Mouse (Mus musculus) kidney, embryonic 15.5 days (tissue): ENCODE results near the gene Helt. TPM values are rescaled to one million over a fixed set of nuclear protein-coding genes. Genes with fewer than 3 reads are reported as not detected.

Experiments
- ATAC-seq: fragments of 200-750 bp; cut with Nextera tagmentation; replicated peaks from 2 replicates; pipeline ENCODE4 v1.8.0; 2017; ENCODE audit warnings: moderate TSS enrichment; ENCODE audit not compliant: low FRiP score
- H3K27ac ChIP-seq: fragments of 300-500 bp; sonication (generic); 2 replicates; pipeline ENCODE4 v1.5.1; 2015; ENCODE audit warnings: mild to moderate bottlenecking, inconsistent platforms
- H3K27me3 ChIP-seq: fragments of 300-500 bp; sonication (generic); 2 replicates; pipeline ENCODE4 v1.6.1; 2015; ENCODE audit warnings: inconsistent platforms
- H3K36me3 ChIP-seq: fragments of 300-500 bp; sonication (generic); 2 replicates; pipeline ENCODE4 v1.6.1; 2015; ENCODE audit warnings: inconsistent platforms
- H3K4me1 ChIP-seq: fragments of 300-500 bp; sonication (generic); 2 replicates; pipeline ENCODE4 v1.6.1; 2015; ENCODE audit warnings: inconsistent platforms
- H3K4me2 ChIP-seq: fragments of 300-500 bp; sonication (generic); 2 replicates; pipeline ENCODE4 v1.6.1; 2015; ENCODE audit warnings: moderate library complexity, mild to moderate bottlenecking, inconsistent platforms
- H3K4me3 ChIP-seq: fragments of 300-500 bp; sonication (generic); replicated peaks from 2 replicates; pipeline ENCODE4 v1.5.1; 2015; ENCODE audit warnings: mild to moderate bottlenecking, inconsistent platforms
- H3K9ac ChIP-seq: fragments of 300-500 bp; sonication (generic); 2 replicates; pipeline ENCODE4 v1.6.1; 2015; ENCODE audit warnings: mild to moderate bottlenecking, inconsistent platforms
- H3K9me3 ChIP-seq: fragments of 300-500 bp; sonication (generic); replicated peaks from 2 replicates; pipeline ENCODE4 v1.6.1; 2016; ENCODE audit warnings: inconsistent platforms
- WGBS: fragments of 180-500 bp; shearing (Covaris S2); methylation state at CpG from one replicate; pipeline ENCODE4 v1.1.7; 2015; ENCODE audit warnings: mixed read lengths; 5-methylcytosine and 5-hydroxymethylcytosine counted together
- polyA plus RNA-seq: library from polyadenylated mRNA; unstranded; fragments of >200 nt; fragmentation: Nextera tagmentation; extraction: Ambion mirVana; gene quantifications from 2 replicates; pipeline ENCODE4 v1.2.1, GENCODE M21; 2015

Helt gene
- polyA plus RNA-seq, 1 experiment from 2014 or later: not detected

- Histone ChIP-seq H3K4me1 (peaks cover 25% of the 10 kb centered on the region), H3K27me3 (peaks cover 84% of the 10 kb centered on the region), H3K36me3 (no peaks in the 10 kb centered on the region), H3K9me3 (no peaks in the 10 kb centered on the region), H3K9ac (no peak overlapping the region), H3K4me2 (no peak overlapping the region), H3K27ac (no peak overlapping the region), H3K4me3 (no peak overlapping the region)
- 3% methylated on average over 8 of the region's 8 CpGs for WGBS
- ATAC-seq: no peak
Observed at GRCm38 (mm10) chr8:46295951-46296350, 1.5 kb upstream of the Helt start.

- Histone ChIP-seq H3K4me3 (no peak overlapping the region), H3K36me3 (no peaks in the 10 kb centered on the region), H3K9ac (no peak overlapping the region), H3K27me3 (peaks cover 92% of the 10 kb centered on the region), H3K9me3 (no peaks in the 10 kb centered on the region), H3K27ac (no peak overlapping the region), H3K4me2 (no peak overlapping the region), H3K4me1 (peaks cover 25% of the 10 kb centered on the region)
- ATAC-seq: no peak
- under 1% methylated on average over 14 of the region's 14 CpGs for WGBS
Observed at GRCm38 (mm10) chr8:46295101-46295534, 647 bp upstream of the Helt start.

DNA sequence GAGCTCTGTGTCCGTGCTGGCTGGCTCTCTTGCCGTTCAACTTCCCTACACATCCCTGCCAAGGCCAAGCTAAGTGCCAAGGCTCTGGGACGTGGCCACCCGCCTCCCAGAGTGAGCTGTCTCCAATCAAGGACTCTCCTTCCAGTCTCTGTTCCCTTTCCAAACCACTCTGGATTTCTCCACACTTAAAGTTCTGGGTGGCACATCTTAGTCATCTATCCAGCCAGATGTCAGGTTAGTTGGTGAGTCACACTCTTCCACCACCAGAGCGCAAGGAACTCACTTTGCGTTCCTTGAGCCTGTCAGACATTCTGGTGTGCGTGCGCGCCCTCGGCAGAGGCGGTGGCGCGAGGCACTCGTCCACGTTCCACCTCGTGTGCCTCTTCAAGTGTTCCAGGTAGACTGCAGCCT lies 725 bp downstream of the Helt start:
- Histone ChIP-seq H3K9ac (no peak overlapping the region), H3K36me3 (no peaks in the 10 kb centered on the region), H3K27me3 (peaks cover 98% of the 10 kb centered on the region), H3K9me3 (no peaks in the 10 kb centered on the region), H3K27ac (no peak overlapping the region), H3K4me1 (peaks cover 25% of the 10 kb centered on the region), H3K4me2 (peak overlapping the region; percentile 45; the same call in 1 of the 2 replicates), H3K4me3 (no peak overlapping the region; the same call in 1 of the 2 replicates)
- no peak for ATAC-seq
- 0% methylated on average over 16 of the region's 16 CpGs for WGBS

- Histone ChIP-seq H3K4me2 (no peak overlapping the region), H3K4me1 (peaks cover 25% of the 10 kb centered on the region), H3K4me3 (no peak overlapping the region), H3K9ac (no peak overlapping the region), H3K27ac (no peak overlapping the region), H3K27me3 (peaks cover 99% of the 10 kb centered on the region), H3K9me3 (no peaks in the 10 kb centered on the region), H3K36me3 (no peaks in the 10 kb centered on the region)
- ATAC-seq: no peak
- 2% methylated on average over 14 of the region's 14 CpGs for WGBS
Observed at GRCm38 (mm10) chr8:46293201-46293600, 1.3 kb downstream of the Helt start.

DNA sequence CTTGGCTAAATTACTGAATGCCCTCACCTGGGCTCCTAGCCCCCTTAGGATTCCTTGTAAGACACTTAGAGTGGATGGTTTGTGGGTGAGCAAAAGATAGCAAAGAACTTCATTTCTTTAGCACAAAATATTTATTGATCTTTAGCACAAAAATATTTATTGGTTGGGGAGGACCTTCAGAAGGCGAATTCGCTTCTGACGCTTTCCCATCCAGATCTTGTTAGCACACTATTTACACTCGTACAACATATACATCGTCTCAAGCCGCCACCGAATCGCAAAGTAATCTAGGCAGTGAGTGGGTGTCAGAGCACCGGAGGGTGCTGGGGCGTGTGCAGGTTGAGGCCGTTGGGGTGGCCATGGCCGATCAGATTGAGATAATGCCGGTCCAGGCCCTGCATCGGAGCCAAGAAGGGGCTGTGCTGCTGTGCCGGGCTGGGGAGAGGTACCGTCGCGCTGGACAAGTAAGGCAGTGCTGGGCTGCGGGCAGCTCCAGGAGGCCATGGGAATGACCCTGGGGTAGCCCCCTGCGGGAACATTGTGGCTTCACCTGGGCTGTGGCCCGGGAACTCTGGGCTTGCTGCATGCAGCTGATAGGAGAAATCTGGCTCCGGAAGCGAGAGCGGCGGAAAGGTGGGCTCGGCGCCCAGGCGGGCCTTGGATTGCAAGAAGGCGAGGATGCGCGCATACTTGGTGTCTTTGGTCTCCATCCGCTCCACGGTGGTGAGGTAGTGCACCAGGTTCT lies 2.4 kb downstream of the Helt start:
- no peak for ATAC-seq
- H3K27ac ChIP-seq: no peak overlapping the region
- H3K9ac ChIP-seq: no peak overlapping the region
- 2% methylated on average over 33 of the region's 33 CpGs for WGBS
- H3K4me3 ChIP-seq: peak overlapping the region; percentile 5; the same call in 1 of the 2 replicates
- H3K9me3 ChIP-seq: no peaks in the 10 kb centered on the region
- no peaks in the 10 kb centered on the region for H3K36me3 ChIP-seq
- peaks cover 25% of the 10 kb centered on the region for H3K4me1 ChIP-seq
- H3K4me2 ChIP-seq: peak overlapping the region; percentile 29
- peaks cover 97% of the 10 kb centered on the region for H3K27me3 ChIP-seq

GRCm38 (mm10) chr8:46289274-46289673 lies 5.2 kb downstream of the Helt start:
- Histone ChIP-seq H3K27ac (no peak overlapping the region), H3K9ac (no peak overlapping the region), H3K4me3 (no peak overlapping the region), H3K27me3 (peaks cover 69% of the 10 kb centered on the region), H3K4me2 (no peak overlapping the region), H3K9me3 (no peaks in the 10 kb centered on the region; the same call in 1 of the 2 replicates), H3K36me3 (no peaks in the 10 kb centered on the region), H3K4me1 (peaks cover 14% of the 10 kb centered on the region)
- WGBS: 22% methylated on average over 11 of the region's 11 CpGs
- ATAC-seq: no peak

DNA sequence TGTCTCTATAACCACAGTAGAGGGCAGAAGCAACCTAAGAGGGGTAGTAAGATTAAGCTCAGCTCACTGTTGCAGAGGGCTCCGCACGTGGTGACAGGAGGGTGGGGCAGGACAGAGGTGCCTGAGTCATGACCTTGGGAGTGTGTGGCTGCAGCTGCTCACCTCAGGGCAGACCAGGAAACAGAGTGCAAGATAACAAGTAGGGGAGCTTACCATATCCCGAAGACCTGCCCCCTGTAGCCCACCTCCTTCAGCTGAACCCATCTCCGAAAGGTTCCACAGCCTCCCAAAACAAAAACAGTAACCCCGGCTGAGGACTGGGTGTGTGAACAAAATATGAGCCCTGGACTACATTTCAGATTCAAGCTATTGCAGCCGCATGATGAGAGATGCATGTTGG lies 6.5 kb downstream of the Helt start:
- Histone ChIP-seq H3K27me3 (peaks cover 56% of the 10 kb centered on the region), H3K27ac (no peak overlapping the region), H3K4me2 (no peak overlapping the region), H3K9ac (no peak overlapping the region), H3K4me3 (no peak overlapping the region), H3K9me3 (no peaks in the 10 kb centered on the region; the same call in 1 of the 2 replicates), H3K4me1 (peaks cover 4% of the 10 kb centered on the region), H3K36me3 (no peaks in the 10 kb centered on the region)
- WGBS: 90% methylated on average over 6 of the region's 6 CpGs
- no peak for ATAC-seq

DNA sequence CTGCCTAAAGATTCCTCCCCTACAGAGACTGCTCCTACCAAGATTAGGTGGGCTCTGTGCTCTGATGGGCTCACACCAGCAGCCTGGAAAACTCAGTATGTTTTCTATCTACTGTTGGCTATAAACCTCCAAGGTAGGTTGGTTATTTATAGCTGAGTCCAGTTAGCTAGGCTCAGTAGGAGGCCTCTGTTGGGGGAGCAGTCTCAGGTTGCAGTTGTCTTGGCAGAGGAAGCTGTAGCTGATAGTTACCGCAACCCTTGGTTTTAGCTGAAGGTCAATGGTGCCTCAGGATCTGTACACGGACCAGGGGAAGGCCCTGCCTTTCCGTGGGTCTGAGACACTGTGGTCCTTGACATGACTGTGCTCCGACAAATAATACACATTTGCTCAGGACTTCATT lies 8.5 kb downstream of the Helt start:
- whole genome bisulfite sequencing: 47% methylated on average over 4 of the region's 4 CpGs

DNA sequence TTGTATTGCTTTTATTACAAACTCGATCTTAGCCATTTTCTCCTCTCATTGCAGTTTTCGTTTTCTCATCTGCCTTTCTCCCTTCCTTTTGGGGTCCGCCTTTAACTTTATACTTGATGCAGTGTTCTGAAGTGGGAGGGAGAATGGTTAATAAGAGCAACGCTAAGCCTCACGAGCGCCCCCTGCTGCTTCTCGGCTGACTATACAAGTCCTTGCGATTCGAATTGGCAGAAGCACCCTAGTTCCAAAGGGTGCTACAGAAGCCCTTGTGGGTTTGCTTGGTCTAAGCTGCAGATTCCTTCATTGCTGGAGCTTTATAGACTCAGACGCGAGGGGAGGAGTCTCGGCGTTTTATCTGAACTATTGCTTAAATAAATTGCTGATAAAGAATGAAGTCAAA lies 12.9 kb downstream of the Helt start:
- no peaks in the 10 kb centered on the region for H3K27me3 ChIP-seq
- no peak overlapping the region for H3K9ac ChIP-seq
- H3K4me3 ChIP-seq: no peak overlapping the region
- no peaks in the 10 kb centered on the region; the same call in 1 of the 2 replicates for H3K9me3 ChIP-seq
- H3K4me2 ChIP-seq: no peak overlapping the region
- ATAC-seq: no peak
- no peaks in the 10 kb centered on the region for H3K4me1 ChIP-seq
- H3K36me3 ChIP-seq: no peaks in the 10 kb centered on the region
- 17% methylated on average over 13 of the region's 13 CpGs for WGBS
- H3K27ac ChIP-seq: no peak overlapping the region

More for the DNA sequence above, 8.5 kb downstream of the Helt start:
- no peaks in the 10 kb centered on the region for H3K36me3 ChIP-seq
- no peak overlapping the region for H3K4me3 ChIP-seq
- no peak for ATAC-seq
- peaks cover 36% of the 10 kb centered on the region for H3K27me3 ChIP-seq
- no peaks in the 10 kb centered on the region; the same call in 1 of the 2 replicates for H3K9me3 ChIP-seq
- no peak overlapping the region for H3K27ac ChIP-seq
- H3K4me2 ChIP-seq: no peak overlapping the region
- no peak overlapping the region for H3K9ac ChIP-seq
- no peaks in the 10 kb centered on the region for H3K4me1 ChIP-seq

- no peak overlapping the region for H3K4me2 ChIP-seq
- no peaks in the 10 kb centered on the region for H3K27me3 ChIP-seq
- no peak overlapping the region for H3K27ac ChIP-seq
- H3K9me3 ChIP-seq: no peaks in the 10 kb centered on the region
- ATAC-seq: no peak
- no peaks in the 10 kb centered on the region for H3K4me1 ChIP-seq
- no peak overlapping the region for H3K4me3 ChIP-seq
- WGBS: 83% methylated on average over 14 of the region's 14 CpGs
- H3K36me3 ChIP-seq: no peaks in the 10 kb centered on the region
- no peak overlapping the region for H3K9ac ChIP-seq
Observed at GRCm38 (mm10) chr8:46276939-46277338, 17.5 kb downstream of the Helt start.

DNA sequence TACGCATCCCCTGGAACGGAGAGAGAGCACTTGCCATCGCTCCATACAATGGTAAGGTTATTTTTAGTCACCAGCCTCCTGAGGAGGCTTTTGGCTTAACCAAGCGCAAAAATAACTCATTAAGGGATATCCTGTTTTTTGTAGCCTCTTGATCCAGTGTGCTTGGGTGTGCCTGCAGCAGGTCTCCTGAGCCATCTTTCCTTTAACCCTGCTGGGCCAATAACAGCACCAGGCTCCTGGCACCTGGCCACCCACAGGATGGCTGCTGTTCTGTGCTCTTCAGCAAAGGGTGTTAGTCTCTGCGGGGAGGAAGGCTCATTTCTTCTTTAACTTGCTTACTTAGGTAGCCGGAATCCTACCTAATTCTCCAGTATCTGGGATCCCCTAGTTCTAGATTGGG lies 23.7 kb downstream of the Helt start:
- 64% methylated on average over 6 of the region's 6 CpGs for WGBS
- no peaks in the 10 kb centered on the region for H3K36me3 ChIP-seq
- no peak for ATAC-seq
- H3K27ac ChIP-seq: no peak overlapping the region
- no peaks in the 10 kb centered on the region for H3K4me1 ChIP-seq
- H3K9me3 ChIP-seq: no peaks in the 10 kb centered on the region
- H3K9ac ChIP-seq: no peak overlapping the region
- H3K27me3 ChIP-seq: no peaks in the 10 kb centered on the region
- no peak overlapping the region for H3K4me2 ChIP-seq
- no peak overlapping the region for H3K4me3 ChIP-seq

DNA sequence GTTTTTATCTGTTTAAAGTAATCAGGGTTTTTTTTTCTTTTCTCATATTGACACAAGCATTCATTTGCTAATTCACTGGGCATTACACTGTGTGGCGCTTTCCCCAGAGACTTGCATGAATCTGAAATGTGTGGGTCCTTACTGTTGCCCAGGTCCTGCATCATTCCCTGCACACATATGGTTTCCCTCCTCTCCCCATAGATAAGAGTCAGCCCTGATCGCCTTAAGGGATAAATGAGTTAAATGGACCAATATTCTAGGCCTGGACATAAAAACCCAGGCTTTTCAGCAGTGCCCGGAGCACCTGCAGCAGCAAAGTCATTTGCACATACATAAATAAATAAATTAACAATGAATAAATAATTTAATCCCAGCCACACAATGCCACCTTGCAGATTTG lies 24.3 kb downstream of the Helt start:
- 81% methylated on average over 3 of the region's 3 CpGs for WGBS
- H3K9me3 ChIP-seq: no peaks in the 10 kb centered on the region

GRCm38 (mm10) chr8:46266801-46267200 lies 27.7 kb downstream of the Helt start:
- 54% methylated on average over 4 of the region's 4 CpGs for WGBS
- Histone ChIP-seq H3K36me3 (no peaks in the 10 kb centered on the region), H3K27me3 (no peaks in the 10 kb centered on the region), H3K9ac (no peak overlapping the region), H3K9me3 (no peaks in the 10 kb centered on the region), H3K4me1 (no peaks in the 10 kb centered on the region), H3K4me3 (no peak overlapping the region), H3K4me2 (no peak overlapping the region), H3K27ac (no peak overlapping the region)
- no peak for ATAC-seq

More for the DNA sequence above, 24.3 kb downstream of the Helt start:
- Histone ChIP-seq H3K27ac (no peak overlapping the region), H3K4me2 (no peak overlapping the region), H3K27me3 (no peaks in the 10 kb centered on the region), H3K9ac (no peak overlapping the region), H3K36me3 (no peaks in the 10 kb centered on the region), H3K4me3 (no peak overlapping the region), H3K4me1 (no peaks in the 10 kb centered on the region)
- no peak for ATAC-seq
